Mouse (Mus musculus): ENCODE measurements around the gene Dock9.

DNA sequence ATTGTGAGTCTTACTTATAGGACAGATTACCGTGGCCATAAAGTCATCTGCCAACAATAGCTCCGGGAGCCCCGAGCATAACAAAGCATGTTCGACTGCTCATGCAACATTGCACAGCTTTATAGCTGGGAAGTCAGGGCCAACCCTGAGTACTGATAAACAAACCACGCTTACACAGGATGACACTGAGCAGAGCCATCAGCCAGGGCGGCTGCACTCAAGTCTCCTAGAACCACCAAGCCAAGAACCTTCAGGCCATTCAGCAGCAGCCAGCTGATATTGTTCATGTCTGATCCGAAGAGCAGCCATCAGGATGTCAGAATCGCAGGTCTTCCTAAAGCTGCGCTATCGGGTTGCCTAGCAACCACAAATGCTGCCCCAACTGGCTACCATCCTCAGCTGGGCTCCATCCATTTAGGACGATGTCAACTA lies 35.6 kb downstream of the Dock9 start:
- TF ChIP-seq CTCF (IDR thresholded peaks at IDR 0.05; ENCODE audit: low read depth) (no peak), EP300 (optimal IDR thresholded peaks at IDR 0.05) (no peak)

Measured in stomach, postnatal 0 days (tissue).